Mouse (Mus musculus) heart, embryonic 12.5 days (tissue): ENCODE data around the gene Egr2. TPM values are rescaled to one million over a fixed set of nuclear protein-coding genes. Genes with fewer than 3 reads are reported as not detected.
A peak's percentile ranks its signal among the peaks of the same experiment; 100 is the strongest.

Source experiments
- ATAC-seq: fragments of 200-750 bp; cut with Nextera tagmentation; 2 replicates; pipeline ENCODE4 v1.8.0; 2017; ENCODE audit warnings: moderate TSS enrichment, moderate library complexity; ENCODE audit not compliant: insufficient number of reproducible peaks, low FRiP score
- H3K27ac ChIP-seq: fragments of 300-500 bp; sonication (generic); 2 replicates; pipeline ENCODE4 v1.5.1; 2016; ENCODE audit warnings: mild to moderate bottlenecking, moderate library complexity; ENCODE audit not compliant: poor library complexity, severe bottlenecking
- H3K27me3 ChIP-seq: fragments of 300-500 bp; sonication (generic); replicated peaks from 2 replicates; pipeline ENCODE4 v1.6.1; 2016; ENCODE audit warnings: mild to moderate bottlenecking, moderate library complexity
- H3K36me3 ChIP-seq: fragments of 300-500 bp; sonication (generic); 2 replicates; pipeline ENCODE4 v1.6.1; 2016; ENCODE audit warnings: mild to moderate bottlenecking, moderate library complexity
- H3K4me1 ChIP-seq: fragments of 300-500 bp; sonication (generic); replicated peaks from 2 replicates; pipeline ENCODE4 v1.6.1; 2016; ENCODE audit warnings: mild to moderate bottlenecking
- H3K4me2 ChIP-seq: fragments of 300-500 bp; sonication (generic); 2 replicates; pipeline ENCODE4 v1.6.1; 2016; ENCODE audit warnings: mild to moderate bottlenecking, moderate library complexity
- H3K4me3 ChIP-seq: fragments of 300-500 bp; sonication (generic); 2 replicates; pipeline ENCODE4 v1.5.1; 2016; ENCODE audit warnings: mild to moderate bottlenecking
- H3K9ac ChIP-seq: fragments of 300-500 bp; sonication (generic); 2 replicates; pipeline ENCODE4 v1.6.1; 2016; ENCODE audit warnings: mild to moderate bottlenecking, moderate library complexity
- H3K9me3 ChIP-seq: fragments of 300-500 bp; sonication (generic); replicated peaks from 2 replicates; pipeline ENCODE4 v1.6.1; 2016; ENCODE audit warnings: mild to moderate bottlenecking, moderate library complexity
- WGBS: fragments of 180-500 bp; shearing (Covaris S2); methylation state at CpG from one replicate; pipeline ENCODE4 v1.1.7; 2016; 5-methylcytosine and 5-hydroxymethylcytosine counted together
- polyA plus RNA-seq: library from polyadenylated mRNA; unstranded; fragments of >200 nt; fragmentation: Nextera tagmentation; extraction: Ambion mirVana; gene quantifications from 2 replicates; pipeline ENCODE4 v1.2.1, GENCODE M21; 2016

Egr2 gene
- polyA plus RNA-seq, 1 experiment from 2014 or later, result 0.88 TPM

GRCm38 (mm10) chr10:67512211-67512610 lies 23.1 kb upstream of the Egr2 start:
- H3K4me2 ChIP-seq, result no peak overlapping the region
- peaks cover 3% of the 10 kb centered on the region for H3K4me1 ChIP-seq
- H3K36me3 ChIP-seq, result no peaks in the 10 kb centered on the region
- no peak overlapping the region for H3K9ac ChIP-seq
- no peaks in the 10 kb centered on the region for H3K9me3 ChIP-seq
- no peak for ATAC-seq
- H3K27me3 ChIP-seq, result no peaks in the 10 kb centered on the region
- no peak overlapping the region for H3K27ac ChIP-seq
- H3K4me3 ChIP-seq, result no peak overlapping the region
- 53% methylated on average over 8 of the region's 8 CpGs for WGBS

- 44% methylated on average over 7 of the region's 7 CpGs for WGBS
- peaks cover 3% of the 10 kb centered on the region for H3K4me1 ChIP-seq
These were observed 22.4 kb upstream of the Egr2 start for GRCm38 (mm10) chr10:67512871-67513270.

GRCm38 (mm10) chr10:67518733-67519132 lies 16.5 kb upstream of the Egr2 start:
- Histone ChIP-seq H3K4me1 (no peaks in the 10 kb centered on the region), H3K9me3 (no peaks in the 10 kb centered on the region), H3K27me3 (no peaks in the 10 kb centered on the region), H3K36me3 (no peaks in the 10 kb centered on the region), H3K4me2 (no peak overlapping the region), H3K27ac (no peak overlapping the region), H3K9ac (no peak overlapping the region), H3K4me3 (no peak overlapping the region)
- no peak for ATAC-seq
- 79% methylated on average over 3 of the region's 3 CpGs for WGBS

More at GRCm38 (mm10) chr10:67512871-67513270, 22.4 kb upstream of the Egr2 start:
- Histone ChIP-seq H3K36me3 (no peaks in the 10 kb centered on the region), H3K9me3 (no peaks in the 10 kb centered on the region), H3K9ac (no peak overlapping the region), H3K4me3 (no peak overlapping the region), H3K27ac (no peak overlapping the region), H3K4me2 (no peak overlapping the region), H3K27me3 (no peaks in the 10 kb centered on the region)
- ATAC-seq, result no peak

- H3K4me3 ChIP-seq, result no peak overlapping the region
- H3K4me2 ChIP-seq, result no peak overlapping the region
- H3K4me1 ChIP-seq, result no peaks in the 10 kb centered on the region
- no peak for ATAC-seq
- 87% methylated on average over 3 of the region's 3 CpGs for WGBS
- H3K27me3 ChIP-seq, result no peaks in the 10 kb centered on the region
- no peak overlapping the region for H3K27ac ChIP-seq
- H3K9me3 ChIP-seq, result no peaks in the 10 kb centered on the region
- no peaks in the 10 kb centered on the region for H3K36me3 ChIP-seq
- H3K9ac ChIP-seq, result no peak overlapping the region
These were observed 11.1 kb upstream of the Egr2 start for GRCm38 (mm10) chr10:67524130-67524529.

GRCm38 (mm10) chr10:67524694-67525093 lies 10.6 kb upstream of the Egr2 start:
- Histone ChIP-seq H3K9ac (no peak overlapping the region), H3K9me3 (no peaks in the 10 kb centered on the region), H3K4me2 (no peak overlapping the region), H3K27me3 (no peaks in the 10 kb centered on the region), H3K4me1 (no peaks in the 10 kb centered on the region), H3K27ac (no peak overlapping the region), H3K4me3 (no peak overlapping the region), H3K36me3 (no peaks in the 10 kb centered on the region)
- WGBS, result 72% methylated on average over 7 of the region's 7 CpGs
- no peak for ATAC-seq

GRCm38 (mm10) chr10:67526435-67526834 lies 8.8 kb upstream of the Egr2 start:
- Histone ChIP-seq H3K27me3 (peaks cover 9% of the 10 kb centered on the region; the same call in 1 of the 2 replicates), H3K4me3 (no peak overlapping the region), H3K27ac (no peak overlapping the region), H3K4me1 (no peaks in the 10 kb centered on the region), H3K4me2 (no peak overlapping the region), H3K9ac (no peak overlapping the region), H3K36me3 (no peaks in the 10 kb centered on the region), H3K9me3 (no peaks in the 10 kb centered on the region)
- 79% methylated on average over 9 of the region's 9 CpGs for WGBS
- ATAC-seq, result no peak

- no peaks in the 10 kb centered on the region for H3K4me1 ChIP-seq
- peaks cover 36% of the 10 kb centered on the region for H3K27me3 ChIP-seq
- H3K4me3 ChIP-seq, result no peak overlapping the region
- no peak overlapping the region for H3K9ac ChIP-seq
- 73% methylated on average over 4 of the region's 4 CpGs for WGBS
- H3K4me2 ChIP-seq, result no peak overlapping the region
- no peak for ATAC-seq
- no peaks in the 10 kb centered on the region for H3K36me3 ChIP-seq
- H3K9me3 ChIP-seq, result no peaks in the 10 kb centered on the region
- no peak overlapping the region for H3K27ac ChIP-seq
These were observed 5.5 kb upstream of the Egr2 start for GRCm38 (mm10) chr10:67529769-67530168.

- peak overlapping the region; percentile 68; the same call in 1 of the 2 replicates for H3K9ac ChIP-seq
- WGBS, result under 1% methylated on average over 35 of the region's 35 CpGs
These were observed 697 bp downstream of the Egr2 start for GRCm38 (mm10) chr10:67535972-67536371.

GRCm38 (mm10) chr10:67536621-67537141 lies 1.4 kb downstream of the Egr2 start:
- 1% methylated on average over 28 of the region's 32 CpGs for WGBS
- H3K9ac ChIP-seq, result peak overlapping the region; percentile 68
- peak overlapping the region; percentile 79 for H3K4me3 ChIP-seq
- peaks cover 40% of the 10 kb centered on the region for H3K4me1 ChIP-seq
- H3K9me3 ChIP-seq, result no peaks in the 10 kb centered on the region
- H3K4me2 ChIP-seq, result peak overlapping the region; percentile 100
- no peak overlapping the region for H3K27ac ChIP-seq
- peak; percentile 29 for ATAC-seq
- no peaks in the 10 kb centered on the region for H3K36me3 ChIP-seq
- H3K27me3 ChIP-seq, result peaks cover 77% of the 10 kb centered on the region

More at GRCm38 (mm10) chr10:67535972-67536371, 697 bp downstream of the Egr2 start:
- Histone ChIP-seq H3K27me3 (peaks cover 73% of the 10 kb centered on the region), H3K4me1 (peaks cover 39% of the 10 kb centered on the region), H3K4me3 (peak overlapping the region; percentile 79), H3K27ac (no peak overlapping the region), H3K36me3 (no peaks in the 10 kb centered on the region), H3K4me2 (peak overlapping the region; percentile 100), H3K9me3 (no peaks in the 10 kb centered on the region)
- peak; percentile 54; the same call in 1 of the 2 replicates for ATAC-seq

- peak overlapping the region; percentile 79 for H3K4me3 ChIP-seq
- WGBS, result 1% methylated on average over 51 of the region's 51 CpGs
- H3K4me1 ChIP-seq, result peaks cover 40% of the 10 kb centered on the region
- H3K36me3 ChIP-seq, result no peaks in the 10 kb centered on the region
- H3K27ac ChIP-seq, result peak overlapping the region; percentile 57; the same call in 1 of the 2 replicates
- peak; percentile 88 for ATAC-seq
- no peaks in the 10 kb centered on the region for H3K9me3 ChIP-seq
- H3K9ac ChIP-seq, result peak overlapping the region; percentile 74
- H3K4me2 ChIP-seq, result peak overlapping the region; percentile 100
- peaks cover 76% of the 10 kb centered on the region for H3K27me3 ChIP-seq
These were observed 2.1 kb downstream of the Egr2 start for GRCm38 (mm10) chr10:67537151-67537994.

- Histone ChIP-seq H3K9me3 (no peaks in the 10 kb centered on the region), H3K36me3 (no peaks in the 10 kb centered on the region), H3K27me3 (peaks cover 73% of the 10 kb centered on the region), H3K9ac (no peak overlapping the region), H3K4me1 (peaks cover 40% of the 10 kb centered on the region), H3K27ac (no peak overlapping the region), H3K4me3 (peak overlapping the region; percentile 79), H3K4me2 (peak overlapping the region; percentile 100)
- no peak for ATAC-seq
- WGBS, result under 1% methylated on average over 19 of the region's 19 CpGs
These were observed 2.8 kb downstream of the Egr2 start for GRCm38 (mm10) chr10:67538106-67538505.
